Mouse (Mus musculus) ES-E14 (cell line): ENCODE measurements around the gene Gm19935. TPM values are rescaled to one million over a fixed set of nuclear protein-coding genes. Genes with fewer than 3 reads are reported as not detected.

ENCODE experiments used
- DNase-seq: peaks from one replicate; pipeline ENCODE4 v3.0.0-alpha.2; 2013; ENCODE audit warnings: low read depth, low spot score
- H3K27ac ChIP-seq: 2 replicates; pipeline ENCODE4 v1.5.1; 2012; ENCODE audit warnings: low read depth, mild to moderate bottlenecking, low read length, moderate library complexity, mixed read lengths; ENCODE audit not compliant: poor library complexity, insufficient read depth, severe bottlenecking
- H3K36me3 ChIP-seq: 2 replicates; pipeline ENCODE4 v1.6.1; 2012; ENCODE audit warnings: mild to moderate bottlenecking, low read length, moderate library complexity, mixed read lengths; ENCODE audit not compliant: control insufficient read depth, poor library complexity, insufficient read depth, severe bottlenecking
- H3K4me1 ChIP-seq, 2 experiments: fragments of 150-350 bp in 1 of 2; sonication (generic) in 1 of 2; 2 replicates each; pipeline ENCODE4 v1.6.1; 2012; ENCODE audit warnings: low read length in 2 of 2, mild to moderate bottlenecking in 1 of 2, mixed read lengths in 1 of 2; ENCODE audit not compliant: control insufficient read depth in 2 of 2, insufficient read depth in 2 of 2, poor library complexity in 1 of 2
- H3K4me3 ChIP-seq, 2 experiments: fragments of 150-350 bp in 1 of 2; sonication (generic) in 1 of 2; 2 replicates each; pipeline ENCODE4 v1.5.1; 2012; ENCODE audit warnings: low read length in 2 of 2, low read depth in 1 of 2, mild to moderate bottlenecking in 1 of 2, mixed read lengths in 1 of 2; ENCODE audit not compliant: insufficient read depth in 1 of 2, poor library complexity in 1 of 2, severe bottlenecking in 1 of 2
- H3K9ac ChIP-seq: 2 replicates; pipeline ENCODE4 v1.6.1; 2012; ENCODE audit warnings: low read depth, mild to moderate bottlenecking, low read length, mixed read lengths; ENCODE audit not compliant: poor library complexity, insufficient read depth, severe bottlenecking
- H3K9me3 ChIP-seq: fragments of 150-350 bp; sonication (generic); 2 replicates; pipeline ENCODE4 v1.6.1; 2012; ENCODE audit warnings: low read depth, mild to moderate bottlenecking, low read length; ENCODE audit not compliant: control insufficient read depth, insufficient read depth
- CHD2 ChIP-seq: IDR thresholded peaks from 2 replicates; pipeline ENCODE4 v1.6.1; 2014; ENCODE audit warnings: mild to moderate bottlenecking, low read depth, low read length, inconsistent platforms
- HCFC1 ChIP-seq: IDR thresholded peaks from 2 replicates; pipeline ENCODE4 v1.6.1; 2012; ENCODE audit warnings: low read length, inconsistent platforms, borderline replicate concordance; ENCODE audit not compliant: insufficient read depth
- MAFK ChIP-seq: IDR thresholded peaks from 2 replicates; pipeline ENCODE4 v1.6.1; 2014; ENCODE audit warnings: mild to moderate bottlenecking, low read depth, low read length, inconsistent platforms; ENCODE audit not compliant: insufficient read depth
- ZC3H11A ChIP-seq: IDR thresholded peaks from 2 replicates; pipeline ENCODE4 v1.6.1; 2012; ENCODE audit warnings: low read depth, mild to moderate bottlenecking, inconsistent platforms, low read length, borderline replicate concordance
- ZNF384 ChIP-seq: IDR thresholded peaks from 2 replicates; pipeline ENCODE4 v1.6.1; 2012; ENCODE audit warnings: low read depth, low read length, inconsistent platforms
- in situ Hi-C, 2 experiments: fragments of 600-800 bp; cut with MboI; formaldehyde crosslinking; loops; one replicate each; pipeline ENCODE4 v1.15.1; 2025; ENCODE audit warnings: low sequenced_read_pairs in 2 of 2, inconsistent platforms in 1 of 2; ENCODE audit not compliant: unreplicated experiment in 2 of 2
- total RNA-seq: library from RNA; depleted of rRNA; stranded (reverse); fragments of 300-350 nt; gene quantifications from 2 replicates; pipeline ENCODE4 v1.2.3, GENCODE M21; 2012

Gene Gm19935
- total RNA-seq, 1 experiment = 0.49 TPM

DNA sequence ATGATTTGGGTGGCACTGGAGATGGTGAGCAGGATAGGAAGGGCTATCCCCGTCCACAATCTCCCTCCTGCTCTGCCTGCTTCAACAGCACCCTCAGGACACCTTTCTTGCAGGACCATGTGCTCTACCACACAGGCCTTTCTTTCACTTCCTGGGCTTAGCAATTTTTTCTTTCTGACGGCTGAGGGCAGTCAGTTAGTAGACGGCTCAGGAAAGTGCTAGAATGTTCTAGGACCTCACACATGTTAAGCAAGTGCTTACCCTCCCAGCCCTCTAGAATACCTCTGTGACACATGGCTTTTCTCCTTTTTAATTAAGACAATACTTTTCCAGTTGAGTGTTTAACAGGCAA, 17.1 kb upstream of the Gm19935 start:
- H3K4me1 ChIP-seq = peaks cover 3 to 14% of the 10 kb centered on the region in 2 experiments; a peak in 2 of 4 replicates
- H3K27ac ChIP-seq = peak overlapping the region; percentile 51
- H3K9me3 ChIP-seq = no peaks in the 10 kb centered on the region
- H3K36me3 ChIP-seq = peaks cover 4% of the 10 kb centered on the region; the same call in 1 of the 2 replicates
- H3K9ac ChIP-seq = 0 out of 2 replicates have a peak overlapping the region, but pooled peaks have one; percentile 20
- in situ Hi-C loops = no loop called here
- H3K4me3 ChIP-seq = no peak overlapping the region
- no peak for DNase-seq
- TF ChIP-seq HCFC1 = no peak
- TF ChIP-seq ZC3H11A = no peak
- no peak for TF ChIP-seq ZNF384
- TF ChIP-seq CHD2 = no peak
- TF ChIP-seq MAFK = no peak

DNA sequence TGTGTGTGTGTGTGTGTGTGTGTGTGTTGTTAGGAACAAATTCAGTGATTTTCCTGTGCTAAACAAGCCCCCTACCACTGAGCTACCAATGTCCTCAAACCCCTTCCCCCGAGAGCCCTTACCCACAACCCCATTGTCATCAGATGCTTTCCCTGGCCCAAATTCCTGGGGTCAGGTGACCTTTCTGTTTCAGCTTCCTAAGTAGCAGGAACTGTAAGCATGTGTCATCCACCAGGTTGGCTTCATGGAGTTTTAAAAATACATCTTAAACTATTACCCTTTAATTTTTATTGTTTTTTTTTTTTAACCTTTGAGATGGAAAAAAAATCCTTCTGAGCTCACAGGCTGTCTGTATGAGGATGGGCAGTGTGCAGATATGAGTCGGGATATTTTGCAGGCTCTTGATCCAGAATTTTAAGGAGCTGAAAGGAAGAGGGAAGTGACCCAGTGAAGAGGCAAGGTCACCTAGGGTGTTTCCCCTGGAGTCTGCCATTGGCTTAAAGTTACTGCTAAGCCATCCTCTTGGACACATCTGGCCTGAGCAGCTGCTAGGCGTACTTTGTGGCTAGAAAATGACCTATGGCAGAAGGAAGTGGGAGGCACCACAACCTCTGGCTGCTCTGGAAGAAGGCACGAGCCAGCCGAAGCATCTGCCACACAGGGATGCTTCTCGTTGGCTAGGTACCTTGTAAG, 16.6 kb upstream of the Gm19935 start:
- Histone ChIP-seq H3K27ac (peak overlapping the region; percentile 51), H3K36me3 (peaks cover 4% of the 10 kb centered on the region; the same call in 1 of the 2 replicates), H3K4me1 (peaks cover 3 to 12% of the 10 kb centered on the region in 2 experiments; a peak in 2 of 4 replicates), H3K9me3 (no peaks in the 10 kb centered on the region), H3K4me3 (no peak overlapping the region), H3K9ac (peak overlapping the region; percentile 20; the same call in 1 of the 2 replicates)
- TF ChIP-seq ZNF384 = no peak
- TF ChIP-seq MAFK = no peak
- no peak for TF ChIP-seq HCFC1
- TF ChIP-seq CHD2 = no peak
- TF ChIP-seq ZC3H11A = no peak
- in situ Hi-C loops = no loop called here
- DNase-seq = no peak

DNA sequence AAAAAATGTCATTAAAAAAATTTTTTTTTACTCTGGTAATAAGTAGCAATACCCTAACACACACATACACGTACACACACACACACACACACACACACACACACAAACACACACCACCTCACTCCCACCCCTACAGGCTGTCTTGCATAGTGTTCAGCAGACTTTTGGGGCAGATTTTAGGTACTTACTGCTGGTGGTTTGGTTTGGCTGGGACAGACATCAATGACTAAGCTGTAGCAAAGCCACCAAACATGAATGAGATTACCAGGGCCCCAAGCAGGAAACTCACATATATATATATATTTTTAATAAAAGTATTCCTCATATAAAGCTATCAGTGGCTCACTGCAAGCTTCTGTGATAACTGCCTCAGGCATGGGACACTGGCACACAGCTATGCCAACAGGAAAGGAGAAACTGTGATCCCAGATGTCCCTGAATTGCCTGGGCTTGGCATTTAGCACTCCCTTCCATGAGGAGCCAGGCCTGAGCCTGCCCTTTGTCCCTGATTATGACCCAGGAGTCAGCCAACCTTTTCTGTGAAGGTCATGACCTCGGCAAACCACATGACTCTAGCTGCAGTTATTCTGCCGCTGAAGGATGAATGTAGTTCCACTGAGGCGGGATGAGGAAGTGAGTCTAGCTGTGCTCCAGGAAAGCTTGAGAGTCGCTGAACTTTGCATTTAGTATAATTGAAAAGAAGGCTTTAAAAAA, 15.5 kb upstream of the Gm19935 start:
- DNase-seq = no peak
- Histone ChIP-seq H3K9ac (peak overlapping the region; percentile 32; the same call in 1 of the 2 replicates), H3K36me3 (peaks cover 4% of the 10 kb centered on the region; the same call in 1 of the 2 replicates), H3K27ac (peak overlapping the region; percentile 78; the same call in 1 of the 2 replicates), H3K4me1 (peaks cover 3 to 10% of the 10 kb centered on the region in 2 experiments; a peak in 2 of 4 replicates), H3K9me3 (no peaks in the 10 kb centered on the region), H3K4me3 (no peak overlapping the region)
- in situ Hi-C loops = no loop called here
- TF ChIP-seq MAFK = no peak
- no peak for TF ChIP-seq CHD2
- no peak for TF ChIP-seq ZNF384
- TF ChIP-seq HCFC1 = no peak
- TF ChIP-seq ZC3H11A = no peak

DNA sequence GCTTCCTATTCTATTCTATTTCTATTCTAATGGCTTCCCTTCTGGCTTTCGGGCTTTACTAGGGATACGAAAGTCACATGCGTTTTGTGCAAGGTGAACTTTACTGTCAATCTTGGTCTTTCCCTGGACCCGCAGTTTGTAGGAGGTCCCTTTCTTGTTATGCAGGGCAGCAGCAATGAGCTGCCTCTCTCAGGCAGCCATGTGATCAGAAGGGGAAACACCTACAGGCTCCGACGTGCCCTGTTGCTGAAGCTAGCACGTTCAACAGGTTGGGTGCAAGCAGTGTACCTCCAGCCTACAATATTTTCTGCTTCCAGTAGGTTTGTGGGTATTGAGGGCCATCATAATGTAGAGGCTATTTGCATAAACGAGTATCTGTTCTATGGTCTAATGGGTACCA, 13.8 kb upstream of the Gm19935 start:
- Histone ChIP-seq H3K4me3 (no peak overlapping the region), H3K9me3 (no peaks in the 10 kb centered on the region), H3K27ac (no peak overlapping the region; the same call in 1 of the 2 replicates), H3K36me3 (peaks cover 4% of the 10 kb centered on the region; the same call in 1 of the 2 replicates), H3K9ac (no peak overlapping the region), H3K4me1 (peaks cover 3 to 14% of the 10 kb centered on the region in 2 experiments; a peak in 2 of 4 replicates)
- no peak for TF ChIP-seq MAFK
- TF ChIP-seq ZNF384 = no peak
- no peak for TF ChIP-seq HCFC1
- no peak for TF ChIP-seq CHD2
- in situ Hi-C loops = no loop called here
- DNase-seq = no peak
